Mouse (Mus musculus): Measurements from ENCODE around the gene Ccdc190.

DNA sequence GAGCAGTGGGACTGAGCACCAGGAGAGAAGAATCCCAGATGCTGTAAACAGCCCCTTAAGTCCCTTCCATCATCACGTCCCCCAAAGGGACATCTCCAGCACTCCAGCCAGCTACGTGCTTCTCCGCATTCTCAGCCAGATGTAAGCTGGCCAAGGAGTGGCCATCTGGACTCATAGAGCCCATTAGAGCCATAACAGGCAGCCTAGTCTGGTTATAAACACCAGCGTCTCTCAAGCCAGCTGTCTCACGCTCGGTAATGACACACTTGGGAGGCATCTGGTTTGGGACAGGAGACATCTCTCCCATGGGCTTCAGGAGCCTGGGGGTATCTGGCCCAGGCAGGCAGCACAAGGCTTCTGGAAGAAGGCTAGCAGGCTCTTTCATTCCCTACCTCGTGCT, 11.8 kb upstream of the Ccdc190 start:
- TF ChIP-seq HCFC1 (IDR thresholded peaks at IDR 0.05; ENCODE audit: borderline replicate concordance, insufficient read depth, low read length) = no peak
- no peak for TF ChIP-seq ZNF384 (IDR thresholded peaks at IDR 0.05; ENCODE audit: low read depth, low read length)
- TF ChIP-seq CHD2 (IDR thresholded peaks at IDR 0.05; ENCODE audit: low read depth, low read length) = no peak
- TF ChIP-seq MAFK (IDR thresholded peaks at IDR 0.05; ENCODE audit: insufficient read depth, low read depth, low read length) = no peak
- TF ChIP-seq ZC3H11A (IDR thresholded peaks at IDR 0.05; ENCODE audit: borderline replicate concordance, low read depth, low read length) = no peak

Measured in ES-E14 (cell line).